Mouse (Mus musculus) heart, embryonic 12.5 days (tissue): Measurements from ENCODE around the gene Cpeb1. TPM values are rescaled to one million over a fixed set of nuclear protein-coding genes. Genes with fewer than 3 reads are reported as not detected.

Experiments used
- ATAC-seq: fragments of 200-750 bp; cut with Nextera tagmentation; 2 replicates; pipeline ENCODE4 v1.8.0; 2017; ENCODE audit warnings: moderate TSS enrichment, moderate library complexity; ENCODE audit not compliant: insufficient number of reproducible peaks, low FRiP score
- H3K27ac ChIP-seq: fragments of 300-500 bp; sonication (generic); 2 replicates; pipeline ENCODE4 v1.5.1; 2016; ENCODE audit warnings: mild to moderate bottlenecking, moderate library complexity; ENCODE audit not compliant: poor library complexity, severe bottlenecking
- H3K27me3 ChIP-seq: fragments of 300-500 bp; sonication (generic); replicated peaks from 2 replicates; pipeline ENCODE4 v1.6.1; 2016; ENCODE audit warnings: mild to moderate bottlenecking, moderate library complexity
- H3K36me3 ChIP-seq: fragments of 300-500 bp; sonication (generic); 2 replicates; pipeline ENCODE4 v1.6.1; 2016; ENCODE audit warnings: mild to moderate bottlenecking, moderate library complexity
- H3K4me1 ChIP-seq: fragments of 300-500 bp; sonication (generic); replicated peaks from 2 replicates; pipeline ENCODE4 v1.6.1; 2016; ENCODE audit warnings: mild to moderate bottlenecking
- H3K4me2 ChIP-seq: fragments of 300-500 bp; sonication (generic); 2 replicates; pipeline ENCODE4 v1.6.1; 2016; ENCODE audit warnings: mild to moderate bottlenecking, moderate library complexity
- H3K4me3 ChIP-seq: fragments of 300-500 bp; sonication (generic); 2 replicates; pipeline ENCODE4 v1.5.1; 2016; ENCODE audit warnings: mild to moderate bottlenecking
- H3K9ac ChIP-seq: fragments of 300-500 bp; sonication (generic); 2 replicates; pipeline ENCODE4 v1.6.1; 2016; ENCODE audit warnings: mild to moderate bottlenecking, moderate library complexity
- H3K9me3 ChIP-seq: fragments of 300-500 bp; sonication (generic); replicated peaks from 2 replicates; pipeline ENCODE4 v1.6.1; 2016; ENCODE audit warnings: mild to moderate bottlenecking, moderate library complexity
- WGBS: fragments of 180-500 bp; shearing (Covaris S2); methylation state at CpG from one replicate; pipeline ENCODE4 v1.1.7; 2016; 5-methylcytosine and 5-hydroxymethylcytosine counted together
- polyA plus RNA-seq: library from polyadenylated mRNA; unstranded; fragments of >200 nt; fragmentation: Nextera tagmentation; extraction: Ambion mirVana; gene quantifications from 2 replicates; pipeline ENCODE4 v1.2.1, GENCODE M21; 2016

Cpeb1 gene
- polyA plus RNA-seq, 1 experiment from 2014 or later = 3.2 TPM

- peaks cover 52% of the 10 kb centered on the region for H3K27me3 ChIP-seq
- ATAC-seq = no peak
- no peak overlapping the region for H3K4me3 ChIP-seq
- no peak overlapping the region for H3K27ac ChIP-seq
- no peaks in the 10 kb centered on the region for H3K36me3 ChIP-seq
- peaks cover 6% of the 10 kb centered on the region; the same call in 1 of the 2 replicates for H3K4me1 ChIP-seq
- no peak overlapping the region for H3K9ac ChIP-seq
- no peaks in the 10 kb centered on the region for H3K9me3 ChIP-seq
- WGBS = 73% methylated on average over 3 of the region's 3 CpGs
- H3K4me2 ChIP-seq = no peak overlapping the region
Observed at GRCm38 (mm10) chr7:81475221-81475620, 20.0 kb upstream of the Cpeb1 start.

- Histone ChIP-seq H3K27ac (no peak overlapping the region), H3K4me3 (no peak overlapping the region), H3K4me2 (no peak overlapping the region), H3K9me3 (no peaks in the 10 kb centered on the region), H3K4me1 (no peaks in the 10 kb centered on the region), H3K9ac (no peak overlapping the region), H3K36me3 (no peaks in the 10 kb centered on the region), H3K27me3 (peaks cover 43% of the 10 kb centered on the region)
- WGBS = 63% methylated on average over 9 of the region's 9 CpGs
- ATAC-seq = no peak
Observed at GRCm38 (mm10) chr7:81464906-81465450, 9.7 kb upstream of the Cpeb1 start.

GRCm38 (mm10) chr7:81464116-81464515 is 8.9 kb upstream of the Cpeb1 start:
- Histone ChIP-seq H3K4me2 (no peak overlapping the region), H3K27me3 (peaks cover 49% of the 10 kb centered on the region), H3K4me1 (no peaks in the 10 kb centered on the region), H3K36me3 (no peaks in the 10 kb centered on the region), H3K9me3 (no peaks in the 10 kb centered on the region), H3K4me3 (no peak overlapping the region), H3K27ac (no peak overlapping the region), H3K9ac (no peak overlapping the region)
- ATAC-seq = no peak
- WGBS = 2% methylated on average over 4 of the region's 4 CpGs

- H3K4me3 ChIP-seq = no peak overlapping the region
- ATAC-seq = no peak
Observed at GRCm38 (mm10) chr7:81462815-81463214, 7.5 kb upstream of the Cpeb1 start.

GRCm38 (mm10) chr7:81454331-81455039 is 780 bp downstream of the Cpeb1 start:
- Histone ChIP-seq H3K27me3 (peaks cover 78% of the 10 kb centered on the region), H3K9ac (peak overlapping the region; percentile 67), H3K4me3 (peak overlapping the region; percentile 64), H3K4me1 (peaks cover 23% of the 10 kb centered on the region), H3K4me2 (peak overlapping the region; percentile 98), H3K36me3 (no peaks in the 10 kb centered on the region), H3K27ac (no peak overlapping the region), H3K9me3 (no peaks in the 10 kb centered on the region)
- peak; percentile 56 for ATAC-seq
- WGBS = 1% methylated on average over 66 of the region's 87 CpGs

More at GRCm38 (mm10) chr7:81462815-81463214, 7.5 kb upstream of the Cpeb1 start:
- H3K36me3 ChIP-seq = no peaks in the 10 kb centered on the region
- H3K4me1 ChIP-seq = no peaks in the 10 kb centered on the region
- no peak overlapping the region for H3K27ac ChIP-seq
- H3K9ac ChIP-seq = no peak overlapping the region
- H3K9me3 ChIP-seq = no peaks in the 10 kb centered on the region
- WGBS = 74% methylated on average over 3 of the region's 3 CpGs
- H3K4me2 ChIP-seq = no peak overlapping the region
- peaks cover 60% of the 10 kb centered on the region for H3K27me3 ChIP-seq

DNA sequence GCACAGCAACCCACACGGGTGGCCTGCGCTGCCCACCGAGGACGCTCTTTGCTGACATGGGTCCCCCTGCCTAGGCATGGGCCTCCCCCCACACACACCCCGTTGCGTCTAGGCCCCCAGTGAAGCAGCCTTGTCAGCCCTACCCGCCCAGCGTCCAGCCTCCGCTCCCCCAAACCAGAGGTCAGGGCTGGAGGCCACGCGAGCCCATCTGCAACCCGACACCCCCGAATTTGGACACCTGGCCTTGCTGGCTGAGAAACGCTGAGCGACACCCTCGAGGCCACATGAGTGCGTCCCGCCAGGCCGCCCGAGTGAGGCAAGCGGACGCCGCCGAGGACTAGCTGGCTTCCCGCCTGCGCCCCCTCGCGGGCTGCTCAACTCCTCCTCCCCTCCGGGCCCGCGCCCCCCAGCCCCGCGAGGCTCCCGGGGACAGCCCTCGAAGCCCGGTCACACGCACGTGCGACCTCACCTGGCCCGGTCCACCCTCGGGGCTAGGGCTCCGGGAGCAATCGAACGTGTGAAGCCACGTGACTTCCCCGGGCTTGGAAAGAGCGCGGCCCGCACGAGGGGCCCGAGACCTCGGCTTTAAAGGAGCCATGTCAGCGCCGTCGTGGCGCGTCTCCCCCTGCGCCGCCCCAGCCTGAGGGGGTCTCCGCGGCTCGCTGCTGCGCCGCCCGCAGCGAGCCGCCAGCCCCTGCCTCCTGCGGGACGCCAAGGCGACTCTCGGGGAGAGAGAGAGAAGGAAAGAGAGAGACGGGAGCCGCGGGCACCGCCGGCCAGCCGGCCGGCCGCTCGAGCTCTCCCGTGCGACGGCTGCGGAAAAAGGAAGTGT is 1.6 kb downstream of the Cpeb1 start:
- H3K9ac ChIP-seq = peak overlapping the region; percentile 67; the same call in 1 of the 2 replicates
- WGBS = 6% methylated on average over 82 of the region's 84 CpGs
- peak; percentile 22; the same call in 1 of the 2 replicates for ATAC-seq

DNA sequence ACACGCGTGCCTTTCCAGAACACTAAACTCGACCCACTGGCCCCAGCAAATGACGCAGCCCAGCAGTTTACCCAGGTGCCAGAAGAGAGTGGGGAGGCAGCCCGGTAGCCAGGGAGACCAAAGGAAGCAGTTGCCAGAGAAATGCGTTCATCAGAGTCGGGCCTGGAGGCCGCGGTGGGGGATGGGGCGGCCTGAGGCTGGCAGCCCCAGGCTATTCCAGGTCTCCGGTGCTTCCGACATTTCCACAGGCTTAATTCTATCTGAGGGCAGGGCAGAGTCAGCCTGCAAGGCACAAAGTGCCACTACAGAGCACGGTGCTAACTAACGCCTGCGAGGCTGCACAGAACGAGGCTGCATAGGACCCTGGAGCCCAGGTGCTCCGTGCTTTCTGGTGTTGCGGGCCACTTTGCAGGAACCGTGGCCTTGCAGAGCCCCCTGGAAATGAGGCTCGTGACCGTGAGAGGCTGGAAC is 2.3 kb downstream of the Cpeb1 start:
- Histone ChIP-seq H3K27ac (no peak overlapping the region), H3K4me2 (peak overlapping the region; percentile 98), H3K36me3 (no peaks in the 10 kb centered on the region), H3K9me3 (no peaks in the 10 kb centered on the region), H3K27me3 (peaks cover 69% of the 10 kb centered on the region), H3K9ac (0 out of 2 replicates have a peak overlapping the region, but pooled peaks have one; percentile 7), H3K4me3 (peak overlapping the region; percentile 64), H3K4me1 (peaks cover 23% of the 10 kb centered on the region)
- WGBS = 4% methylated on average over 21 of the region's 21 CpGs
- no peak for ATAC-seq

More for the DNA sequence above, 1.6 kb downstream of the Cpeb1 start:
- Histone ChIP-seq H3K27me3 (peaks cover 74% of the 10 kb centered on the region), H3K36me3 (no peaks in the 10 kb centered on the region), H3K4me1 (peaks cover 23% of the 10 kb centered on the region), H3K4me3 (peak overlapping the region; percentile 64), H3K9me3 (no peaks in the 10 kb centered on the region), H3K4me2 (peak overlapping the region; percentile 98), H3K27ac (no peak overlapping the region)

DNA sequence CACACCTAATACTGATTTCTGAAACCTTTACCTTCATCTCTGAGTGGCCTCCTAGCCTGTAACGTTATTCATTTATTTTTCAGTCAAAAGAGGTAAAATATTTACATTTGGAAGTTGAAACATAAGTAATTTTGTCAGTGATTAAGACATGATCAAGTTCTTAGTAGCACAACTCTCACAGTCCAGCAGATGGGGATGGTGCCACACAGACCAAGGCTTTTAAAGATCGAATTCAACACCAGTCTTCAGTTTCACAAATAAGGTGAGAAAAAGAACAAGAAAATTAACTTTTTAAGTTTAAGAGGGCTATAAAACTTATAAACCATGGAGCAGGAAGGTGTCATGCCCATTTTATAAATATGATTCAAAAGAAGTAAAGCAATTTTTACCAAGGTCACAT is 56.3 kb downstream of the Cpeb1 start:
- 55% methylated on average over 2 of the region's 2 CpGs for WGBS
- peaks cover 4% of the 10 kb centered on the region; the same call in 1 of the 2 replicates for H3K27me3 ChIP-seq
- no peak overlapping the region for H3K27ac ChIP-seq
- no peaks in the 10 kb centered on the region for H3K36me3 ChIP-seq
- ATAC-seq = no peak
- no peaks in the 10 kb centered on the region for H3K9me3 ChIP-seq
- H3K4me2 ChIP-seq = no peak overlapping the region
- no peak overlapping the region for H3K9ac ChIP-seq
- no peaks in the 10 kb centered on the region for H3K4me1 ChIP-seq
- H3K4me3 ChIP-seq = no peak overlapping the region

GRCm38 (mm10) chr7:81379363-81379762 is 75.9 kb downstream of the Cpeb1 start:
- H3K36me3 ChIP-seq = no peaks in the 10 kb centered on the region
- H3K9me3 ChIP-seq = no peaks in the 10 kb centered on the region
- no peaks in the 10 kb centered on the region for H3K27me3 ChIP-seq
- no peak overlapping the region for H3K9ac ChIP-seq
- H3K4me1 ChIP-seq = no peaks in the 10 kb centered on the region
- no peak overlapping the region for H3K27ac ChIP-seq
- H3K4me2 ChIP-seq = no peak overlapping the region
- no peak overlapping the region for H3K4me3 ChIP-seq
- ATAC-seq = no peak
- WGBS = 82% methylated on average over 1 of the region's 1 CpGs

DNA sequence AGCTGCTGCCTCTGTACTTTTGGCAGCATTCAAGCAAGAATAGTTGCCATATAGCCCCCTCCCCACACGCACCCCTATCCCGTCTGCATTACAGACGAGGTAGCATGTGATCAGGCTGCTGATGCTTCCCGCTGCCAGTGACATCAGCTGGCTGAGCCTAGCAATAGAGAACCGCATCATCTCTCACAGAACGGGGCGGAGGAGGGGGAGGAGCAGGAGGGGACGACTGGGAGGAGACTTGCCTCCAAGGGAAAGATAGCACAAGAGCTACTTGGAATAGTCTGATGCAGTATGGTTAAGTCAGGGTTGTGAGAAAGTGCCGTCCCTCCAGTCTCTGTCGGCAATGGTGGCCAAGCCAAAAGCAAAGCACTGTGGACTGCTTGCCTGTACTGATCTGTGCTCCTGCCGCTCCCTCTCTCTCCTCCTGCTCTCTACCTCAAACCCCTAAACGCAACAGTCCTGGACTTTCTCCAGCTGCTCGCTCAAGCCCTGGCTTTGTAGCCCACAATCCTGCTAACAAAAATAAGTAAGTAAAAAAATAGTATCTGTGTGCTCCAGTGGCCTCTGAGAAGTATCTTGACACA is 82.8 kb downstream of the Cpeb1 start:
- Histone ChIP-seq H3K36me3 (no peaks in the 10 kb centered on the region), H3K9me3 (no peaks in the 10 kb centered on the region), H3K27me3 (peaks cover 12% of the 10 kb centered on the region), H3K27ac (no peak overlapping the region), H3K9ac (0 out of 2 replicates have a peak overlapping the region, but pooled peaks have one; percentile 22), H3K4me1 (0 out of 2 replicates have a peak, but pooled peaks cover 10% of the 10 kb centered on the region), H3K4me3 (peak overlapping the region; percentile 30), H3K4me2 (peak overlapping the region; percentile 63)
- ATAC-seq = peak; percentile 45; the same call in 1 of the 2 replicates
- WGBS = 6% methylated on average over 13 of the region's 13 CpGs
